Mouse (Mus musculus) layer of hippocampus, postnatal 14 days (tissue): Measurements from ENCODE around the gene Plekhg5. TPM values are rescaled to one million over a fixed set of nuclear protein-coding genes. Genes with fewer than 3 reads are reported as not detected.
A peak's percentile ranks its signal among the peaks of the same experiment; 100 is the strongest.

Experiments used
- DNase-seq, 2 experiments: peaks; one replicate each; pipeline ENCODE4 v3.0.0; 2021 to 2022; ENCODE audit warnings: low spot score in 2 of 2, mixed read lengths in 1 of 2
- total RNA-seq, 2 experiments: library from RNA; stranded (reverse); gene quantifications; 2 replicates each; pipeline ENCODE4 v1.2.3; 2021

The Plekhg5 gene
- total RNA-seq, 2 experiments from 2014 or later: 106 to 115 TPM

DNA sequence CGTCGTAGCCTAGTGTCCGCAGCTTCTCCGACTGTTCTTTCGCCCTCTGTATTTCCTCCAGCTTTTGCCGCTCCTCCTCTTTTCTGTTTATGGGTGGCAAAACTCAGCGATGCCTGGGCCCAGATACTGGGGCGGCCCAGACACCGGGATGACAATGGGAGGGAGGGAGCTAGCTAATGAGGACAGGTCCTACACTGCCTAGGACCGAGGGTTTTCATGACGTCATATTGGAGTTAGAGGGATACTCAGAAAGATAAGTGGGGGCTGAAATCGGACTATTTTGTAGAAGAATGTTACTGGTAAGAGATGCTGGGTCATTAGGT is 48.8 kb downstream of the Plekhg5 start:
- DNase-seq: no peak

DNA sequence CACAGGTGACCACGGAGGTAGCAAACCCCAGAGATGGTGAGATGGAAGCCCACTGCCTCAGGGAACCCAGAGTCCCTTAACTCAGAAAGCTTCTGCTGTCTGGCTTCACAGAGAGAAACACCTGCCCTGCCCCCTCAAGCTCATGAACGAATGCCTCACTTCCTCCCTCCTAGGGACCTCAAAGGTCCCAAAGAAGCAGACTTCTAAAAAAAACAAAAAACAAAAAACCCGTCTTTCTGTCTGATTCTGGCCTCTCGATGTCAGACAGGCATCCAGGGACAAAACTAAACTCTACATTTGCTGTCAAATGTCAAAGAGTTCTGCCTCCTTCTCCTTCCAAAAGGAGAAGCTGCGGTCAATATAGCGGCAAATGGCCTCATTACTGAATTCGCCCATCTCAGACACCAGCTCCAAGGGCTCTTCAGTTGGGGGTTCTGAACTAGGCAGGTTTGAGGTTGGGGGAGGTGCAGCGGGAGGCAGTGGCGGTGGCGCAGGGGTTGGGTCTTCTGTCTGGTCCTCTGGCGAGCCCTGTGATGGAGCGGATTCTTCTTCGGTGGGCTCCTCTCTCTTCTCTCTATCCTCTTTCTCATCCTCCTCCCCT is 52.2 kb downstream of the Plekhg5 start:
- no peak for DNase-seq

GRCm38 (mm10) chr4:152125161-152126025 is 53.1 kb downstream of the Plekhg5 start:
- DNase-seq: no peak

- DNase-seq: no peak
These were observed 54.0 kb downstream of the Plekhg5 start for GRCm38 (mm10) chr4:152126026-152126920.

- DNase-seq: no peak
These were observed 55.6 kb downstream of the Plekhg5 start for GRCm38 (mm10) chr4:152127884-152128283.

GRCm38 (mm10) chr4:152128784-152129183 is 56.5 kb downstream of the Plekhg5 start:
- DNase-seq: no peak

DNA sequence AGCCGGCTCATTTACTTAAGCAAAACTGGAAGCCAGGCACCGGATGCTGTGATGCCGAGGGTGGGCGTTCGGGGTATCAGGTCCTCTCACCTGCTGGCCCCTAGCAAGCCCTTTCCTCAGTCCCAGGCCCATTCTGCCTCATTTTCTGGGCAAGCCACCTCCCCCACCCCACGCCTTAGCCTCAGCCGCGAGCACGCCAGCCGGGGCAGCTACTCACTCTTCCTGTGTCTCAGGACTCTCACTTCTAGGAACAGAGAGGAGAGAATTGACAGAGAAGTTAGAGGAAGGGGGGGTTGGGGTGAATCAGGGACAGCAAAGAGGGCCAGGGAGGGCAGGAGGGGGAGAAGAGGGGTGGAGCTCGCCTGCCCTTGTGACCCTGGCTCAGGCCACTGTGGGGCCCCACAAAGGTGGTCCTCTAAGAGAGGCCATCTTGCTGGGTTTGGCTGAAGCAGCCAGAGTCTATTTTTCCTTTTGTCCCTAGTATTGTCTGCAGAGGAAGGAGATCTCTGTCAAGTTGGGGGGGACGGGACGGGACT is 57.2 kb downstream of the Plekhg5 start:
- DNase-seq: no peak

DNA sequence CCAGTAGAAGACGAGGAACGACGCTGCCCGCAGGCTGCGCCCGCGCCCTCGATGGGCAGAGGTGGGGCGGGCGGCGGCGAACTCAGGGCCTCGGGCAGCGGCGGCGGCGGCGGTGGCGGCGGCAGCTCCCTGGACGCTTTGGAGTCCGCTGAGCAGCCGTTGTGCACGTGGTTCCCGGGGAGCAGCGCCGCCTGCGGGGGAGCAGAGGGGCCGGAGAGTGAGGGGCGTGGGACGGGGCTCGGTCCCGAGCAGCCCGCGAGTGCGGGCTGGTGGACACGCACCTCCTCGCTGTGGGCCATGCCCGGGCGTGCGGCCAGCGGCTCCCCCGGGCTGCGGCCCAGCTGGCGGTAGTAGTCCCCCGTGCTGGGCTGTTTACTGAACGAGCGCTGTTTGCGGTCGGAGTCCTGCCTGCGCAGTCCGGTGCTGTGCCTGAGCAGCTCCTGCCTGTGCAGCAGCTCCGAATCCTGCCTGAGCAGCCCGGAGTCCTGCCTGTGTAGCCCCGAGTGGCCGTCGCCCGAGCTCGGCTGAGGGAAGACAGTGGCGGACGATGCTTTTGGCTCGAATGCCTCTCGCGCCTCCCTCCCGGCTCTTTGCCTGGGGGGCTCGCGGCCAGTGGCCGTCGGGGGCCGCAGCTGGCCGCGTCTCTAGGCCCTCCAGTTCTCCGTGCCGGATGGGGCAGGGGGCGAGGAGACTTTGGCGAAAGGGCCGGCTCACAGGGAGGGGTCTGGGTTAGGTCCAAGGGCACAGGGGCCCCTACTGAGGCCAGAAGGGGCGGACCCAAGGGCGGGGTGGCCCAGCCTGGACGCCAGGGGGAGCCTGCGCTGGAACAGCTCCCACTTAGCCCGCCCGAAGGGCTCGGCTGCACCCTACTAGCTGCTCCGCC is 58.7 kb downstream of the Plekhg5 start:
- DNase-seq: peak in 1 of 2 experiments; percentile 67

DNA sequence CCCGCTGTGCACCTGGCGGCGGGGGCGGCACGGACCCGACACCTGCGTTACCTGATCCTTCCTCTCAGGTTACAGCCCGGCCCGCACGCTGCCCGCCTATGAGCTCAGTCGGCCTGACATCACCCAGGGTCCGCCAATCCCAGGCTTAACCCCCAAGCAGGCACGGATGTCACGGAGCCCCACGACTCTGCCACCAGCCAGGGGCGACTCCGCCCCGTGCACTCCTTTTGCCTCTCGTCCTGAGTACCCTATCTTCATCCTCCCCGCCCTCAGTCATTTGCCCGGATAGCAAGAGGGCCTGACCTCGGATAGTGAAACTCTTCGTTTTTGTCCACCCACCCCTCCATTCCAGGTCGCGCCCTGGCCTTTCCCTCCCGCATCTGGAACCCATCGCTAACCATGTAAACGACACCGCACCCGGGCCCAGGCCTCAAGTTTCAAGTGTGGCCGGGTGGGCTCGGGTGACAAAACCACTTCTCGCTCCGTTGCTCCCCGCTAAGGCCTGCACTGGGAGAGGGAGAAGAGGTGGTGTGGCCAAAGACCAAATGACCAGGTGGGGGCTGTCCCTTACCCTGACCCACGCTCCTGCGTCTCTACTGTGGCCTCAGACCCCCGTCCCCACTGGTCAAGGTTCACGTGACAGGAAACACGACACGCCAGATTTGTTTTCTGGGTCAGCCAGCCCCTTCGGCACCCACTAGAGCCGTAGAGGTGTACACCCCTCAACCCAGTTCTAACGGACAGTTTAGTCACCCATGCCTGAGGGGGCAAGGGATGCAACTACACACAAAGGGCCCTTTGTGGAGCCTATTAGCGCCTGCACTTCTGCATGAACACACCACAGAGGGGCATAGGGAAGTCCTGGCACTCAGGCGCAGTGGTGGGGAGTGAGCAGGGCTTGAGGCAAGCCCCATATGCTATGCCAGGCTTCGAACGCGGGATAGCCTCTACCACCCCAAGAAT is 59.8 kb downstream of the Plekhg5 start:
- no peak for DNase-seq

- DNase-seq: no peak
These were observed 60.5 kb downstream of the Plekhg5 start for GRCm38 (mm10) chr4:152132772-152133169.

DNA sequence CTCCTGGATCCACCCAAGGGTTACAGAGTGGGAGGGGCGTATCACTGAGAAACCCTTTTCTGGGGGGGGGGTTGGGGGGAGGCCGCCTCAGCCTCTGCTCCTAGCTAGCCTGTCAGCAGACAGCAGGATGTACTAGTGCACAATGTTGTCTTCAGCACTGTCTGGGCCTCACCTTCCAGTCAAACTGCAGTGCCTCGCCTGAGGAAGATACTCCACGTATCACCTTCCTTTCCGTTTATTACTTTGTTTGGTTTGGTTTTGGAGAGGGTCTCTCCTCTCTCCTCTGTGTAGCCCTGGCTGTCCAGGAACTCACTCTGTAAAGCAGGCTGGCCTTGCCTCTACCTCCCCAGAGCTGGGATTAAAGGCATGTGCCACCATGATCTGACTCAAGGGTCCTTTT is 60.9 kb downstream of the Plekhg5 start:
- no peak for DNase-seq

- no peak for DNase-seq
These were observed 62.2 kb downstream of the Plekhg5 start for GRCm38 (mm10) chr4:152134507-152134906.

GRCm38 (mm10) chr4:152135363-152135762 is 63.1 kb downstream of the Plekhg5 start:
- no peak for DNase-seq

- DNase-seq: no peak
These were observed 64.0 kb downstream of the Plekhg5 start for GRCm38 (mm10) chr4:152136112-152136875.

- no peak for DNase-seq
These were observed 64.6 kb downstream of the Plekhg5 start for GRCm38 (mm10) chr4:152136876-152137250.

DNA sequence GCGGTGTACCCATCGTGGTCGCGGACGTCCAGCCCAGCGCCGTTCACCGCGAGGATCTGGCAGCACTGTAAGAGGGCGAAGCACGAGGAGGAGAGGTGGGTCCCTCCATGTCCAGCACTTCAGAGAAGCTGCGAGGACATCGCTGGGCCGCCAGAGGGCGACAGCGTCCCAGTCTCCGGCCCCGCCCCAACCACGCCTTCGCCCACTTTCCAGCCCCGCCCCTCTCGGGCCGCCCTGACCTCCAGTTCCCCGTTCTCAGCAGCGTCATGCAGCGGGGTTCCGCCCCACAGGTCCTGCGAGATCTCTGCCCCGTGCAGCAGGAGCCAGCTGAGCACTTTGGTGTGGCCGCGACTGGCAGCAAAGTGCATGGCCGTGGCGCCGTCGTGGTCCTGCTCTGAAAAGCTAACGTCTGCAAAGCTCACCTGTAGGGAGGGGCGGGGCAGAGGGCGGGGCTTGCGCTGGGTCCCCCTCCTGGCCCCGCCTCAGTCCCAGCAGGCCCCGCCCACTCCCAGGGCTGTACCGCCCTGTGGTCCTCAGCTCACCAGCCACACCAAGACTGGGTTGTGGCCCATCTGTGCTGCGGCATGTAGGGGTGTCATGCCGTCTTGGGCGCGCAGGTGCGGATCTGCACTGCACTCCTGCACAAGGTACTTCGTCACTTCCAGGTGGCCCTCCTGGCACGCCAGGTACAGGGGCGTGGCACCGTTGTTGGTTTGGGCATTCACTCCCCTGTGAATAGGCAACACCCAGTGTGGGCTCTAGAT is 66.4 kb downstream of the Plekhg5 start:
- DNase-seq: peak; percentile 73 to 74

DNA sequence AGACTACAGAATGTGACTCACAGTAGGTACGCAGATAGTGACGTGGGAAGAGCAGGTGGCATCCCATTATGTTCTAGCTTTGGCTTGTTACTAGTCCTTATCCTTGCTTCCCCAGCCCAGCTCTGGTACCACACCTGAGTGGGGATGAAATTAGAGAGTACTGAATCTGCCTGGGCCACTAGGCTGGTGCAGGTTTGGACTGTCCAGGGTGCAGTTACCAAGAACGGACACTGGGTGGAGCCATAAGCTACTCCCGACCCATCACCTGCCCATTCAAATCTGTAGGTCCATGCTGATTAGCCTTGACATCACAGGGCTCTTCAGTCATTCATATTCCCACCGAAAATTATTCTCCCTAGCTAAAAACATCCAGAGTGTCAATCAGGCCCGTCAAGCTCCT is 68.1 kb downstream of the Plekhg5 start:
- DNase-seq: peak in 1 of 2 experiments; percentile 51
